Mouse (Mus musculus) stomach, embryonic 14.5 days (tissue): ENCODE results near the gene Traf4. TPM values are rescaled to one million over a fixed set of nuclear protein-coding genes. Genes with fewer than 3 reads are reported as not detected.

Experiments used
- ATAC-seq: fragments of 200-750 bp; cut with Nextera tagmentation; 2 replicates; pipeline ENCODE4 v1.8.0; 2017; ENCODE audit warnings: low read depth, moderate TSS enrichment; ENCODE audit not compliant: insufficient number of reproducible peaks, insufficient read depth, low FRiP score
- H3K27ac ChIP-seq: fragments of 300-500 bp; sonication (generic); 2 replicates; pipeline ENCODE4 v1.5.1; 2014; ENCODE audit warnings: mild to moderate bottlenecking, low read length, moderate library complexity, mixed read lengths
- H3K27me3 ChIP-seq: fragments of 300-500 bp; sonication (generic); 2 replicates; pipeline ENCODE4 v1.6.1; 2014; ENCODE audit warnings: low read length, control low read depth, mixed read lengths; ENCODE audit not compliant: control insufficient read depth, insufficient read depth
- H3K36me3 ChIP-seq: fragments of 300-500 bp; sonication (generic); 2 replicates; pipeline ENCODE4 v1.6.1; 2014; ENCODE audit warnings: mild to moderate bottlenecking, control low read depth, low read length, moderate library complexity, mixed read lengths; ENCODE audit not compliant: control insufficient read depth, insufficient read depth
- H3K4me1 ChIP-seq: fragments of 300-500 bp; sonication (generic); 2 replicates; pipeline ENCODE4 v1.6.1; 2014; ENCODE audit warnings: low read length, control low read depth, mixed read lengths; ENCODE audit not compliant: control insufficient read depth, insufficient read depth
- H3K4me2 ChIP-seq: fragments of 300-500 bp; sonication (generic); replicated peaks from 2 replicates; pipeline ENCODE4 v1.6.1; 2014; ENCODE audit warnings: low read depth, low read length, control low read depth
- H3K4me3 ChIP-seq: fragments of 300-500 bp; sonication (generic); 2 replicates; pipeline ENCODE4 v1.5.1; 2014; ENCODE audit warnings: low read depth, low read length, control low read depth
- H3K9ac ChIP-seq: fragments of 300-500 bp; sonication (generic); replicated peaks from 2 replicates; pipeline ENCODE4 v1.6.1; 2014; ENCODE audit warnings: low read depth, mild to moderate bottlenecking, control low read depth, low read length, moderate library complexity, mixed read lengths
- H3K9me3 ChIP-seq: fragments of 300-500 bp; sonication (generic); 2 replicates; pipeline ENCODE4 v1.6.1; 2016; ENCODE audit warnings: low read depth, low read length, control low read depth; ENCODE audit not compliant: control insufficient read depth
- WGBS: fragments of 180-500 bp; shearing (Covaris S2); extraction: QIAGEN DNeasy Blood & Tissue Kit; methylation state at CpG from one replicate; pipeline ENCODE4 v1.1.7; 2014; 5-methylcytosine and 5-hydroxymethylcytosine counted together
- polyA plus RNA-seq: library from polyadenylated mRNA; unstranded; fragments of >200 nt; fragmentation: Nextera tagmentation; extraction: Ambion mirVana; gene quantifications from 2 replicates; pipeline ENCODE4 v1.2.1, GENCODE M21; 2014

The Traf4 gene
- polyA plus RNA-seq, 1 experiment from 2014 or later = 53.5 TPM

GRCm38 (mm10) chr11:78134344-78134743, 31.0 kb downstream of the Traf4 start:
- Histone ChIP-seq H3K4me2 (no peak overlapping the region), H3K27ac (no peak overlapping the region), H3K4me3 (no peak overlapping the region), H3K4me1 (no peaks in the 10 kb centered on the region), H3K36me3 (no peaks in the 10 kb centered on the region), H3K9me3 (no peaks in the 10 kb centered on the region), H3K27me3 (no peaks in the 10 kb centered on the region), H3K9ac (no peak overlapping the region)
- no peak for ATAC-seq
- WGBS = 80% methylated on average over 3 of the region's 3 CpGs

GRCm38 (mm10) chr11:78133915-78134314, 31.5 kb downstream of the Traf4 start:
- Histone ChIP-seq H3K4me1 (no peaks in the 10 kb centered on the region), H3K36me3 (no peaks in the 10 kb centered on the region), H3K4me3 (no peak overlapping the region), H3K27ac (no peak overlapping the region), H3K27me3 (no peaks in the 10 kb centered on the region), H3K9ac (no peak overlapping the region), H3K4me2 (no peak overlapping the region), H3K9me3 (no peaks in the 10 kb centered on the region)
- 85% methylated on average over 6 of the region's 6 CpGs for WGBS
- no peak for ATAC-seq

GRCm38 (mm10) chr11:78129458-78129857, 35.9 kb downstream of the Traf4 start:
- WGBS = 78% methylated on average over 8 of the region's 8 CpGs
- ATAC-seq = no peak

GRCm38 (mm10) chr11:78126739-78127138, 38.6 kb downstream of the Traf4 start:
- no peaks in the 10 kb centered on the region for H3K4me1 ChIP-seq
- no peaks in the 10 kb centered on the region for H3K9me3 ChIP-seq
- H3K27me3 ChIP-seq = no peaks in the 10 kb centered on the region
- ATAC-seq = no peak
- no peak overlapping the region for H3K27ac ChIP-seq
- H3K4me3 ChIP-seq = no peak overlapping the region
- no peak overlapping the region for H3K4me2 ChIP-seq
- H3K9ac ChIP-seq = no peak overlapping the region
- 73% methylated on average over 4 of the region's 4 CpGs for WGBS
- no peaks in the 10 kb centered on the region for H3K36me3 ChIP-seq

More at GRCm38 (mm10) chr11:78129458-78129857, 35.9 kb downstream of the Traf4 start:
- H3K9ac ChIP-seq = no peak overlapping the region
- H3K4me1 ChIP-seq = no peaks in the 10 kb centered on the region
- H3K27me3 ChIP-seq = no peaks in the 10 kb centered on the region
- no peak overlapping the region for H3K4me2 ChIP-seq
- H3K36me3 ChIP-seq = no peaks in the 10 kb centered on the region
- H3K27ac ChIP-seq = no peak overlapping the region
- H3K4me3 ChIP-seq = no peak overlapping the region
- no peaks in the 10 kb centered on the region for H3K9me3 ChIP-seq

GRCm38 (mm10) chr11:78125691-78126090, 39.7 kb downstream of the Traf4 start:
- H3K4me3 ChIP-seq = no peak overlapping the region
- H3K36me3 ChIP-seq = no peaks in the 10 kb centered on the region
- H3K4me1 ChIP-seq = no peaks in the 10 kb centered on the region
- no peak overlapping the region for H3K4me2 ChIP-seq
- no peaks in the 10 kb centered on the region for H3K27me3 ChIP-seq
- no peak overlapping the region for H3K27ac ChIP-seq
- 74% methylated on average over 6 of the region's 6 CpGs for WGBS
- ATAC-seq = no peak
- H3K9me3 ChIP-seq = no peaks in the 10 kb centered on the region
- H3K9ac ChIP-seq = no peak overlapping the region

- no peak for ATAC-seq
- Histone ChIP-seq H3K36me3 (no peaks in the 10 kb centered on the region), H3K9ac (no peak overlapping the region), H3K4me1 (no peaks in the 10 kb centered on the region), H3K4me2 (no peak overlapping the region), H3K4me3 (no peak overlapping the region), H3K27ac (no peak overlapping the region), H3K27me3 (no peaks in the 10 kb centered on the region), H3K9me3 (no peaks in the 10 kb centered on the region)
Observed at GRCm38 (mm10) chr11:78123782-78124181, 41.6 kb downstream of the Traf4 start.

GRCm38 (mm10) chr11:78122815-78123214, 42.6 kb downstream of the Traf4 start:
- H3K4me3 ChIP-seq = no peak overlapping the region
- no peak overlapping the region for H3K4me2 ChIP-seq
- no peaks in the 10 kb centered on the region for H3K27me3 ChIP-seq
- no peaks in the 10 kb centered on the region for H3K36me3 ChIP-seq
- no peak overlapping the region for H3K27ac ChIP-seq
- no peaks in the 10 kb centered on the region for H3K4me1 ChIP-seq
- H3K9ac ChIP-seq = no peak overlapping the region
- WGBS = 91% methylated on average over 4 of the region's 4 CpGs
- no peaks in the 10 kb centered on the region for H3K9me3 ChIP-seq
- ATAC-seq = no peak

GRCm38 (mm10) chr11:78121176-78121575, 44.2 kb downstream of the Traf4 start:
- no peak overlapping the region for H3K9ac ChIP-seq
- 38% methylated on average over 5 of the region's 5 CpGs for WGBS
- H3K4me3 ChIP-seq = no peak overlapping the region
- H3K27ac ChIP-seq = no peak overlapping the region
- H3K4me1 ChIP-seq = peaks cover under 1% of the 10 kb centered on the region; the same call in 1 of the 2 replicates
- H3K27me3 ChIP-seq = no peaks in the 10 kb centered on the region
- H3K4me2 ChIP-seq = no peak overlapping the region
- H3K9me3 ChIP-seq = no peaks in the 10 kb centered on the region
- no peaks in the 10 kb centered on the region for H3K36me3 ChIP-seq
- no peak for ATAC-seq

GRCm38 (mm10) chr11:78119898-78120297, 45.5 kb downstream of the Traf4 start:
- no peak overlapping the region for H3K9ac ChIP-seq
- H3K4me1 ChIP-seq = peaks cover 4% of the 10 kb centered on the region; the same call in 1 of the 2 replicates
- no peak overlapping the region for H3K4me3 ChIP-seq
- no peak for ATAC-seq
- WGBS = 78% methylated on average over 8 of the region's 8 CpGs
- H3K27ac ChIP-seq = no peak overlapping the region
- no peak overlapping the region for H3K4me2 ChIP-seq
- H3K27me3 ChIP-seq = no peaks in the 10 kb centered on the region
- no peaks in the 10 kb centered on the region for H3K9me3 ChIP-seq
- no peaks in the 10 kb centered on the region for H3K36me3 ChIP-seq
